Mouse (Mus musculus) kidney, adult 2 months (tissue): ENCODE data around the gene Zbtb5. TPM values are rescaled to one million over a fixed set of nuclear protein-coding genes. Genes with fewer than 3 reads are reported as not detected.
A peak's percentile ranks its signal among the peaks of the same experiment; 100 is the strongest.
"Not testable (repeated sequence)": the region's sequence is repeated elsewhere in the genome, so short reads cannot be mapped to it uniquely, and the experiment has no call there.

Source experiments
- DNase-seq: peaks from one replicate; pipeline ENCODE4 v3.0.0; 2021
- H3K27ac ChIP-seq: fragments of 200-500 bp; 2 replicates; pipeline ENCODE4 v1.5.1; 2012; ENCODE audit warnings: low read depth, low read length, control low read depth, inconsistent platforms; ENCODE audit not compliant: insufficient read depth
- H3K27me3 ChIP-seq: fragments of 200-500 bp; replicated peaks from 2 replicates; pipeline ENCODE4 v1.6.1; 2012; ENCODE audit warnings: mild to moderate bottlenecking, moderate library complexity, low read length, inconsistent platforms; ENCODE audit not compliant: control insufficient read depth, insufficient read depth
- H3K36me3 ChIP-seq: fragments of 200-500 bp; 2 replicates; pipeline ENCODE4 v1.6.1; 2012; ENCODE audit warnings: mild to moderate bottlenecking, moderate library complexity, low read length, inconsistent platforms; ENCODE audit not compliant: control insufficient read depth, insufficient read depth
- H3K4me1 ChIP-seq: fragments of 200-500 bp; 2 replicates; pipeline ENCODE4 v1.6.1; 2011; ENCODE audit warnings: low read length; ENCODE audit not compliant: control insufficient read depth, insufficient read depth
- H3K4me3 ChIP-seq: fragments of 200-500 bp; 2 replicates; pipeline ENCODE4 v1.5.1; 2011; ENCODE audit warnings: mild to moderate bottlenecking, low read depth, low read length, control low read depth; ENCODE audit not compliant: insufficient read depth
- CTCF ChIP-seq: fragments of 200-500 bp; conservative IDR thresholded peaks from 2 replicates; pipeline ENCODE4 v1.5.1; 2011; ENCODE audit warnings: low read depth, mild to moderate bottlenecking, control low read depth, low read length, moderate library complexity, mixed read lengths; ENCODE audit not compliant: insufficient read depth, insufficient read length
- POLR2A ChIP-seq: fragments of 200-500 bp; IDR thresholded peaks from one replicate; pipeline ENCODE4 v1.6.1; 2011; ENCODE audit warnings: low read depth, low read length, control low read depth
- WGBS: fragments of 180-500 bp; shearing (Covaris S2); methylation state at CpG from one replicate; pipeline ENCODE4 v1.1.7; 2018; 5-methylcytosine and 5-hydroxymethylcytosine counted together
- polyA plus RNA-seq: library from polyadenylated mRNA; depleted of rRNA; stranded (reverse); fragments of >200 nt; gene quantifications from 2 replicates; pipeline ENCODE4 v1.2.3, GENCODE M21; 2012

Zbtb5 gene
- polyA plus RNA-seq, 1 experiment, result 11.8 TPM

- H3K4me3 ChIP-seq, H3K36me3 ChIP-seq, H3K27me3 ChIP-seq: not testable (repeated sequence)
- 36% methylated on average over 8 of the region's 8 CpGs for WGBS
- 0 out of 2 replicates have a peak, but pooled peaks have one; percentile 7 for TF ChIP-seq CTCF
- peaks cover 24% of the 10 kb centered on the region for H3K4me1 ChIP-seq
- DNase-seq, result peak; percentile 71
- 0 out of 2 replicates have a peak overlapping the region, but pooled peaks have one; percentile 26 for H3K27ac ChIP-seq
Measured at GRCm38 (mm10) chr4:45038879-45039278, 26.7 kb upstream of the Zbtb5 start.

DNA sequence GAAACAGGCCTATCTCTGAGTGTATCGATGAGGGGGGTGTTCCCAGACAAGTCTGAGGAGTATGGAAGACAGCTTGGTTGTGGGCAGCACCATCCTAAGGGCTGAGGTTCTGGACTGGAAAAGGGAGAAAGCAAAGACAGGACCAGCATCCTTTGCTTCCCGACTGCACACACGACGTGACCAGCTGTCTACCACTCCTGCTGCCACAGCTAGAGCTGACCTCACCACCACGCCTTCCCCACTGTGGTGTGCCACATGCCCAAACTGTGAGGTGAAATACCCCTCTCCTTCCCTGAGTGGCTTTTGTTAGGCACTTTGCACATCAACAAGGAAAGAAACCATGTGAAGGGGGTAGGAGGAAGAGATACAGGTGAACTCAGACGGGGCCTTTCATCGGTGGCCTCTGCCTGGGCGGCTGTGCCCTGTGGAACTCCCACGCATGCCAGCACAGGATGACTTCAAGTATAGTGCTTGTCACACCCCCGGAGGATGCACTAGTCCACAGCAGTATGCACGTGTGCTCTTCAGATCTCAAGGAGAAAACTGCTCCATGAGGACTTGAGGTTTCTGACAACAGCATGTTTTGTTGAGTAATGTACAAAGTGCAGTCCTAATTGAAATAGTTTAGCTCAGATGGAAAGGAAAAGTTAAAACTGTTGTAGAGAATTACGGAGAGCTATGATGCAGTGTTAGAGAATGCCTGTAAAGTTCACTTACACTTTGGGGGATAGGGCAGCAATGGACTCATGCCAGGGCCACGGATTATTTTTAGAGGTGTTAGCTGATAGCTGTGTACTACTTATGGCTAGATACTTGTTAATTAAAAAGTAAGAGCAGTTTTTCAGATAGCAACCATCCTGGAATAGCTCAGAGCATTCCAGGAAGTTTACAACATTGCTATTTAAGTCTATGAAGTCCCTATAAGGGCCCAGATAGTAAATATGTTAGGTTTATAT, 25.5 kb upstream of the Zbtb5 start:
- WGBS, result 65% methylated on average over 13 of the region's 13 CpGs
- Histone ChIP-seq H3K27me3 (no peaks in the 10 kb centered on the region), H3K4me1 (peaks cover 24% of the 10 kb centered on the region), H3K4me3 (no peak overlapping the region), H3K27ac (0 out of 2 replicates have a peak overlapping the region, but pooled peaks have one; percentile 36), H3K36me3 (no peaks in the 10 kb centered on the region)
- peak; percentile 42 for DNase-seq
- TF ChIP-seq POLR2A (no peak), CTCF (no peak)

DNA sequence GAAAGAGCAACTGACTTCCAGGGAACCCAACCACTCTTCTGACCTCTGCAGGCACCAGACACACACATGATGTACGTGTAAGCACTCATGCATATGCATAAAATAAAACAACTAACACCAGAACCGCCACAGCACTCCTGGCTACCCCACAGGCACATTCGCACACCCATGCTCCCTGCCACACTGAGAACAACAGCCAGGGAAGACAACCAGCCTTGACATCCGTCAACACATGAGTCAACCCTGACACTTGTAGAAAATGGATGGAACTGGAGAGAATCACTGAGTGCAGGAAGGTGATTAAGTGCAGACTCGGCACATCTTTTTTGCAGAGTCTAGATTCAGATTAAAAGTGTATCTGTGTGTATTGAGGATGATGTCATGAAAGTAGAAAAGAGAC, 24.4 kb upstream of the Zbtb5 start:
- WGBS, result 85% methylated on average over 5 of the region's 5 CpGs
- no peak overlapping the region for H3K27ac ChIP-seq
- H3K36me3 ChIP-seq, result no peaks in the 10 kb centered on the region
- TF ChIP-seq CTCF (no peak), POLR2A (no peak)
- H3K4me3 ChIP-seq, result no peak overlapping the region
- DNase-seq, result no peak
- peaks cover 24% of the 10 kb centered on the region for H3K4me1 ChIP-seq
- H3K27me3 ChIP-seq, result no peaks in the 10 kb centered on the region

GRCm38 (mm10) chr4:45036048-45036447, 23.8 kb upstream of the Zbtb5 start:
- TF ChIP-seq POLR2A, result no peak
- no peak for TF ChIP-seq CTCF

DNA sequence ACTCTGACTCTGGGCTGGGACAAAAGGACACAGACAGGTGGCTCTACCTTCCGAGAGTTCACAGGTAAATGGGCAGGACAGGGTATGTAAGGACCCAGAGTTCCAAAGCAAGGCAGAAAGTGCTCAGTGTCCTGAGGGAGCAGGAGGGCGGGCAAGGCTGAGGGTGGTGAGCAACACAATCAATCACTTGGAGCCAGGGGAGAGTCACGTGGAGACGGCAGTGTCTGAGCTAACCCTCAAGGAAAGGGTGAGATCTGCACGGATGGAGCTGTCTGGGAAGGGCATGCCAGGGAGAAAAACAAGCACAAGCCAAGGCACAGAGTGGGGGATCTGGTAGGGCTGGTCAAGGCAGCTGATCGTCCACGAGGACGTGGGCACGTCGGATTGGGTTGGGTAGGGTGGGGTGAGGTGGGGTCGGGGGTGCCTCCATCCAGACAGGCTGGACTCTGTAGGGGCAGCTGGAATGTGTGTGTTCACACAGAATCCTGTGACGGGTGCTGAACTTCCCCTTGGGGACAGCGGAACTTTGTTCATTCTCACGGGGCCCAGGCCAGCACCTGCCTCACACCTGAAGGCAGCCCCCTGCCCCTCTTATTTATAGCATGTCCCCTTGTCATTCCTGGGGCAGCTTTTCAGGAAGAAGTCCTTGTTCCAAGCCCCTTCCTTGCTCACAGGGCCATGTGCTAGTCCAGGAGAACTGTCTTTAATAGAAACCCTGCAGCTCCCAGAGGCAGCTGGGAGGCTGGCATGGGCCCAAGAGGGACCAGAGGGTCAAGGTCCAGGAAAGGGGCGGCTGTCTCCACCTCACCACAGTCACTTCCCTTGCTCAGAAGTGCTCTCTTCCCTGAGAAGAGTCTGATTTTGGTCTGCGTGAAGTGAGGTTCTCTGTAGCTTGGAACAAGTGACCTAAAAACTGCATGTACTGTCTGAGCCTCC, 22.7 kb upstream of the Zbtb5 start:
- peak overlapping the region; percentile 75 for H3K27ac ChIP-seq
- H3K27me3 ChIP-seq, result no peaks in the 10 kb centered on the region
- WGBS, result 44% methylated on average over 16 of the region's 16 CpGs
- TF ChIP-seq POLR2A, result no peak
- TF ChIP-seq CTCF, result no peak
- peak; percentile 90 for DNase-seq
- no peaks in the 10 kb centered on the region for H3K36me3 ChIP-seq
- H3K4me3 ChIP-seq, result no peak overlapping the region
- peaks cover 19% of the 10 kb centered on the region for H3K4me1 ChIP-seq

More at GRCm38 (mm10) chr4:45036048-45036447, 23.8 kb upstream of the Zbtb5 start:
- Histone ChIP-seq H3K4me3 (no peak overlapping the region), H3K4me1 (peaks cover 24% of the 10 kb centered on the region), H3K27me3 (no peaks in the 10 kb centered on the region), H3K27ac (peak overlapping the region; percentile 37; the same call in 1 of the 2 replicates), H3K36me3 (no peaks in the 10 kb centered on the region)
- DNase-seq, result no peak
- 89% methylated on average over 10 of the region's 10 CpGs for WGBS

GRCm38 (mm10) chr4:45032586-45032985, 20.4 kb upstream of the Zbtb5 start:
- TF ChIP-seq CTCF (no peak), POLR2A (no peak)
- Histone ChIP-seq H3K4me3 (no peak overlapping the region), H3K27me3 (no peaks in the 10 kb centered on the region), H3K4me1 (peaks cover 13% of the 10 kb centered on the region), H3K27ac (no peak overlapping the region), H3K36me3 (no peaks in the 10 kb centered on the region)
- WGBS, result 89% methylated on average over 9 of the region's 9 CpGs
- no peak for DNase-seq
